ENCODE assay signal across 14 mouse cellular contexts in genomic region chr17:65557212-65557611, GRCm38 (mm10). TPM values are rescaled to one million over a fixed set of nuclear protein-coding genes. Genes with fewer than 3 reads are reported as not detected.
DNase-seq lines count a peak whose midpoint lies in the region; ATAC-seq and TF ChIP-seq lines count a peak whose summit lies in the region.
"Had no signal": no experiment of that assay in that cellular context is flagged by ENCODE, and none has a peak within 500 bp of the region (broad histone marks: within the 10 kb centered on the region; RNA-seq: fewer than 3 reads in every experiment).

No protein-coding gene starts in this region.

- DNase-seq in 416B (ENCODE audit: low read depth) (peak; percentile 64), G1E (ENCODE audit: low spot score) (peak; percentile 30)
- no peak for DNase-seq in gastrocnemius, adult 2 months
- no peak for DNase-seq in adrenal gland, postnatal 10 days
- no peak for DNase-seq in ovary, postnatal 36 days (ENCODE audit: low spot score)
- DNase-seq: adrenal gland, postnatal 14 days; cerebellum, adult 8-10 months; kidney, adult 9 months; kidney, postnatal 36 days had no signal

- H3K9ac ChIP-seq in liver, embryonic 16.5 days (ENCODE audit: low read depth, low read length) = no peak overlapping the region
- H3K9ac ChIP-seq: limb, embryonic 13.5 days; neural tube, embryonic 15.5 days had no signal

- intact Hi-C loops in gastrocnemius, adult 2 months (cut with DNase I) = no loop called here

- H3K27ac ChIP-seq in liver, embryonic 16.5 days (ENCODE audit: low read length) = no peak overlapping the region
- H3K27ac ChIP-seq in gastrocnemius, adult 2 months = no peak overlapping the region
- H3K27ac ChIP-seq: heart, adult 2 months; limb, embryonic 13.5 days; neural tube, embryonic 15.5 days had no signal

- 23% methylated on average over 6 of the region's 6 CpGs for WGBS in liver, embryonic 16.5 days (ENCODE audit: insufficient replicate concordance)

- H3K36me3 ChIP-seq in G1E (replicated peaks) = no peaks in the 10 kb centered on the region
- no peaks in the 10 kb centered on the region for H3K36me3 ChIP-seq in liver, embryonic 16.5 days (ENCODE audit: control insufficient read depth, insufficient read depth)
- H3K36me3 ChIP-seq: limb, embryonic 13.5 days; neural tube, embryonic 15.5 days had no signal

- H3K4me1 ChIP-seq in G1E (ENCODE audit: insufficient read depth, low read depth, low read length) = peaks cover 34% of the 10 kb centered on the region
- peaks cover 7% of the 10 kb centered on the region for H3K4me1 ChIP-seq in liver, embryonic 16.5 days (ENCODE audit: control insufficient read depth, low read depth, low read length)
- H3K4me1 ChIP-seq: limb, embryonic 13.5 days; neural tube, embryonic 15.5 days had no signal

- TF ChIP-seq CTCF in G1E (IDR thresholded peaks at IDR 0.05; ENCODE audit: low read depth, low read length) = no peak
- no peak for TF ChIP-seq CTCF in gastrocnemius, adult 2 months (IDR thresholded peaks at IDR 0.05)

- H3K9me3 ChIP-seq in G1E (replicated peaks) = no peaks in the 10 kb centered on the region
- no peaks in the 10 kb centered on the region for H3K9me3 ChIP-seq in liver, embryonic 16.5 days (replicated peaks; ENCODE audit: control insufficient read depth, low read length)
- H3K9me3 ChIP-seq: limb, embryonic 13.5 days; neural tube, embryonic 15.5 days had no signal

- ATAC-seq in G1E (ENCODE audit: extremely low read depth, insufficient number of reproducible peaks, low FRiP score, poor library complexity, severe bottlenecking) = peak; percentile 83
- ATAC-seq in erythroid progenitor cell, adult 5-6 weeks (replicated peaks; ENCODE audit: low FRiP score, poor library complexity, severe bottlenecking) = peak; percentile 75
- peak; percentile 80 for ATAC-seq in liver, embryonic 16.5 days (ENCODE audit: low read depth)

- H3K4me3 ChIP-seq in G1E (ENCODE audit: low read depth, low read length) = peak overlapping the region; percentile 48; the same call in 1 of the 2 replicates
- no peak overlapping the region for H3K4me3 ChIP-seq in liver, embryonic 16.5 days (ENCODE audit: low read depth, low read length)
- H3K4me3 ChIP-seq in gastrocnemius, adult 2 months = no peak overlapping the region
- H3K4me3 ChIP-seq: heart, adult 2 months; limb, embryonic 13.5 days; neural tube, embryonic 15.5 days had no signal

- H3K27me3 ChIP-seq in G1E (ENCODE audit: insufficient read depth, low read length) = no peaks in the 10 kb centered on the region
- no peaks in the 10 kb centered on the region for H3K27me3 ChIP-seq in liver, embryonic 16.5 days (ENCODE audit: control insufficient read depth, insufficient read depth, low read depth, low read length)
- H3K27me3 ChIP-seq: limb, embryonic 13.5 days; neural tube, embryonic 15.5 days had no signal

- H3K4me2 ChIP-seq in liver, embryonic 16.5 days (ENCODE audit: low read depth, low read length) = peak overlapping the region; percentile 32
- H3K4me2 ChIP-seq: limb, embryonic 13.5 days; neural tube, embryonic 15.5 days had no signal

RNA-seq across cellular contexts. Expression of gene Tmem232, which starts 16.6 kb away (rescaled TPM):
- total RNA-seq in G1E (2014; fragmentation: Nextera tagmentation) (not detected in 2 replicates), G1E (2017) (not detected in 2 replicates)
- not detected in 2 replicates for polyA plus RNA-seq in G1E (2012)
- total RNA-seq in erythroid progenitor cell, adult 5-6 weeks (2015; ENCODE audit: low replicate concordance) = not detected in 2 replicates
- total RNA-seq in erythroid progenitor cell, adult 5-6 weeks (2017; ENCODE audit: low replicate concordance) = not detected in 2 replicates
- not detected in 2 replicates for polyA plus RNA-seq in liver, embryonic 16.5 days (2015; fragmentation: Nextera tagmentation; extraction: Ambion mirVana)
- 10 to 100 TPM; 14.0 to 16.5 TPM for total RNA-seq in gastrocnemius, adult 2 months (2021)
- total RNA-seq in adrenal gland, postnatal 10 days (2021) = under 1 TPM in 1 of 2 experiments, not detected in 1; 0.15 TPM
- total RNA-seq: adrenal gland, postnatal 14 days; heart, adult 2 months had no signal

RNA-seq across cellular contexts. Expression of gene Vapa, which starts 56.1 kb away (rescaled TPM):
- total RNA-seq in G1E (2014; fragmentation: Nextera tagmentation) (174 and 180 TPM in 2 replicates), G1E (2017) (120 and 130 TPM in 2 replicates)
- 148 and 209 TPM in 2 replicates for polyA plus RNA-seq in G1E (2012)
- total RNA-seq in erythroid progenitor cell, adult 5-6 weeks (2015; ENCODE audit: low replicate concordance) = 39.3 and 51.6 TPM in 2 replicates
- 30.6 and 32.3 TPM in 2 replicates for total RNA-seq in erythroid progenitor cell, adult 5-6 weeks (2017; ENCODE audit: low replicate concordance)
- polyA plus RNA-seq in liver, embryonic 16.5 days (2015; fragmentation: Nextera tagmentation; extraction: Ambion mirVana) = 55.8 and 57.0 TPM in 2 replicates
- 100 to 1,000 TPM; 131 to 146 TPM for total RNA-seq in gastrocnemius, adult 2 months (2021)
- total RNA-seq in adrenal gland, postnatal 10 days (2021) = 100 to 1,000 TPM; 108 to 115 TPM

Comparison
In these comparisons a context has a peak if more than half of its experiments do, and no peak if none do; other contexts are left out.
1. DNase-seq: peak in 416B (single experiment) and G1E (single experiment); none in gastrocnemius, adult 2 months (single experiment), adrenal gland, postnatal 10 days (single experiment) and ovary, postnatal 36 days (single experiment).
2. RNA of gene Tmem232, which starts 16.6 kb away (total RNA-seq): 14.0 to 16.5 TPM in gastrocnemius, adult 2 months; 0.15 TPM in adrenal gland, postnatal 10 days, not detected in G1E and not detected in erythroid progenitor cell, adult 5-6 weeks; every median in the first group is over 10 times any median in the second.
3. Peak in every context shown above with its lines, with median percentiles within 50 percentile points of each other: ATAC-seq.